Mouse (Mus musculus) T-helper 17 cell (primary cell): ENCODE measurements around the gene Serping1.

Source experiments
- in situ Hi-C, 2 experiments: fragments of 300-600 bp; cut with MboI, MseI; formaldehyde crosslinking; loops; 1 replicate in 1 of 2; 2 replicates in 1 of 2; pipeline ENCODE4 v1.15.1; 2025; ENCODE audit warnings: high pct_unique_total_duplicates in 2 of 2

Gene Serping1

GRCm38 (mm10) chr2:84783315-84783714, 8.1 kb upstream of the Serping1 start:
- in situ Hi-C loops = no loop called here

- in situ Hi-C loops = loop anchor here in 1 of 2 experiments (10.0 kb wide), 1 partner anchor 1334 kb away; no protein-coding TSS in a partner anchor
These were observed 4.0 kb upstream of the Serping1 start for GRCm38 (mm10) chr2:84779210-84779609.

- in situ Hi-C loops = loop anchor here in 1 of 2 experiments (10.0 kb wide), 1 partner anchor 1333 kb away; no protein-coding TSS in a partner anchor
These were observed 2.5 kb upstream of the Serping1 start for GRCm38 (mm10) chr2:84777706-84778105.

GRCm38 (mm10) chr2:84775665-84776064, 421 bp upstream of the Serping1 start:
- in situ Hi-C loops = loop anchor here in 1 of 2 experiments (10.0 kb wide), 1 partner anchor 1331 kb away; no protein-coding TSS in a partner anchor

GRCm38 (mm10) chr2:84774751-84775150, 493 bp downstream of the Serping1 start:
- in situ Hi-C loops = loop anchor here in 1 of 2 experiments (10.0 kb wide), 1 partner anchor 1330 kb away; no protein-coding TSS in a partner anchor

GRCm38 (mm10) chr2:84773195-84773594, 2.0 kb downstream of the Serping1 start:
- in situ Hi-C loops = loop anchor here in 1 of 2 experiments (10.0 kb wide), 1 partner anchor 1328 kb away; no protein-coding TSS in a partner anchor

- in situ Hi-C loops = loop anchor here in 1 of 2 experiments (10.0 kb wide), 1 partner anchor 1328 kb away; no protein-coding TSS in a partner anchor
These were observed 2.8 kb downstream of the Serping1 start for GRCm38 (mm10) chr2:84772454-84772853.

DNA sequence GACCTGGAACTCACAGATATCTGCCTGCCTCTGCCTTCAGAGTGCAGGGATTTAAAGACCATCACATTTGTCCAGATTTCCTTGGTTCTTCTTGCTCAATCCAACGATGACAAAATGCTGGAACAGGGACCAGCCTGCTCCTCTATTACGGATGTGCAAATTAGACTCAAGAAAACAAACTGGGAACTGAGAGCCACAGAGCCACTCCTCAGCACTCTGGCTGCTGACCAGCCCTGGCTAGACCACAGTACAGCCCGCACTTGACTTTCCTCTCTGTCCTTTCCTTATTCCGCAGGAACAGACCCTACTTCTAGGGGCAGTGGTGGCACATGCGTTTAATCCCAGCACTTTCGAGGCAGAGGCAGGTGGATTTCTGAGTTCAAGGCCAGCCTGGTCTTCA, 4.7 kb downstream of the Serping1 start:
- in situ Hi-C loops = loop anchor here in 1 of 2 experiments (10.0 kb wide), 1 partner anchor 1326 kb away; no protein-coding TSS in a partner anchor

GRCm38 (mm10) chr2:84762818-84763217, 12.4 kb downstream of the Serping1 start:
- in situ Hi-C loops = no loop called here

- in situ Hi-C loops = no loop called here
These were observed 12.9 kb downstream of the Serping1 start for GRCm38 (mm10) chr2:84762295-84762694.

DNA sequence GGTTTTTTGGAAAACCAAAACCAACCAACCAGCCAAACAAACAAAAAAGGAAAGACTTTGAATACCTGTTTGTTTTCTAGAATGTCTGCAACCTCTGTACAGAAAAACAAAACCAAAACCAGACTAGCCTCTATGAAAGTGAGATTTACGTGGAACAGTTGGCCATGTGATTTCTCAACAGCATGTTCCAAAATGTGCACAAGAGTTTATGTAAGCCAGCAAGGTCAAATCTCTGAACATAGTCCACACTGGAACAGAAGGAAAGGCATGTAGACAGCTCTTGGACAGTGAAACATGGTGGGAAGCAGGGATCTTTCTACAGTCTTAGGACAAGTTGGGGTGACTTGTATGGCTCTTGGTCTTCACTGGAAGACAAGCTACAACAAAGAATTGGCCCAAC, 13.4 kb downstream of the Serping1 start:
- in situ Hi-C loops = no loop called here

GRCm38 (mm10) chr2:84761309-84761708, 13.9 kb downstream of the Serping1 start:
- in situ Hi-C loops = no loop called here

DNA sequence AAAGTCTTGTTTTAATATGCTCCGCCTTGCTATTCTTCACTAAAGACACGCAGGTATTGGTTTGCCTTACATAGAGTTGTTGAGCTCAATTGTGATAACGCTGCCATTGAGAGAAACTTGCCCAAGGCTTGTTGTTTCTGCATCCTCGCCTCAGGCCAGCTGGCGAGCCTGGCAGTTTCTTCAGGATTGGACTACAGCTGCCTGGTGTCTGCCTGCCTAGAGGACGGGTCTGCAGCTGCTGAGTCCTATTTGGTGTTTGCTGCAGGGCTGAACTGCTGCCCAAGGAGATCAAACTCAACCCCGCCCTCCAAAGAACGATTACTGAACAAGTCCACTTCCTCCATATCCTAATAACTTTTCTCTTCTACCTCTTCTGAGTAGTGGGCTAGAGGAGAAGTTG, 14.5 kb downstream of the Serping1 start:
- in situ Hi-C loops = no loop called here

DNA sequence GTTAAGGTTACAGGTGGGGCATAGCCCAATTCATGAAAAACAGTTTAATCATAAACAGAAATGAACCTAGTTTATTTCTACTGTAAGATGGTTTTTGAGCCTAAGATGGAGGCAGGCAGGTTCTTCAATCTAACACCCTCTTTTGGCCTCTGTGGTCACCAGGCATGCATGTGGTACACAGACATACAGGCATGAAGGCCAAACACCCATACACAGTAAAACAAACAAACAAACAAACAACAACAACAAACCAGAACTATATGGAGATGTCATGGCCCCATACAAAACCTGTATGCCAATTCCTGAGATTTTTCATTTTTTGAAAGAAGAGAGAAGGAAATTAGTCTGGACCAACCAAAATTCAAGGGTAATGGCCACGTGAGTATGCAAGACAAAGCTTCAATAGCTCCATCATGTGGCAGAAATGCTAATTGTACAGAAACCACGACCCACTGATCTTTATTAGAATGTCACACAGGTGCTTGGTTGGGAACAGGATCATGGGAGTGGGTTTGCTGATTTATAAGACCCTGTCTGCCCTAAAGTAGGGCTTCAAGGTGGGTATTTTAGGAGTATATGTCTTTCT, 16.6 kb downstream of the Serping1 start:
- in situ Hi-C loops = no loop called here

DNA sequence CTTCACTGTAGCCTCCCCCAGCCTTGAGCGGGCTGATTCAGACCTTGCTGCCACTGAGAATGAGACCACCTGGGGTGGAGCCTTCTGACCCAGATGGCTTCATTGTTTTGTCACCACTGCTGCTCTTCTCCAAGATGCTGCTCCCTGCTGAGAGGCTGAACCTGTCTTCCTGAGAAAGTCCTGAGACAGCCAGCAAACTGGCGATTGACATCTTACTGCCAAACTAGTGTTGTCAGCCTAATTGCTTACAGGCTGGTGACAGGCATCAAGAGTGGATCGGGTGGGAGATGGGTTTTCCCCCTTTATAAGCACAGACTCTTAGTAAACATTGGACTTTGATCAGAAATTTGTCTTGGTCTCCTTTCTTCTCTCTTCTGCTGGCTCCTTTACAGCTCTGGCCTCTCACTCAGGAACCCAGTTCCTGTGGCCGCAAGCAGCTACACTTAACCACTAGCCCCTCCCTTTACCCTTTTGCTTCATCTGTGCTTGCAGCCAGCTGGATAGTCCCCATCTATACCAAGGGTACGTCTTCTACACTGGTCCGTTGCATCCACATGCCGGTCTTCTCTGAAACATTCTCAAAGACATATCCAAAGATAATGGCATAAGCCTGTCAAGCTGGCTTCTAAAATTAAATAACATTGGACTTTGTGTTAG, 18.1 kb downstream of the Serping1 start:
- in situ Hi-C loops = no loop called here

DNA sequence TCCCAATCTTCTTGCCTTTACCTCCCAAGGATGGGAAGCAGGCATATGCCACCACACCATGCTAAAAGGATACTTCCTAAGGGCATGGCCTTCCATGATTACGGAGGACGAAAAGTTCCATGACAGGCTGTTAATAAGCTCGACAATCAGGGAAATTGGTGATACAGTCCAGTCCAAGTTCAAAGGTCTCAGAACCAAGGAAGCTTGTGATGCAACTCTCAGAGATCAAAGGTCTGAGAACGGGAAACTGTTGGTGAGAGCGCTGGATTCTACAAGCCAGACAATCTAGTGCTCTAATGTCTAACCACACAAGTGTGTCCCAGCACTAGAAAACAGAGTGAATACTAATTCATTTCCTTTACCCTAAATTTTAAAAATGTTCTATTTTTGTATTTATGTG, 19.0 kb downstream of the Serping1 start:
- in situ Hi-C loops = no loop called here

DNA sequence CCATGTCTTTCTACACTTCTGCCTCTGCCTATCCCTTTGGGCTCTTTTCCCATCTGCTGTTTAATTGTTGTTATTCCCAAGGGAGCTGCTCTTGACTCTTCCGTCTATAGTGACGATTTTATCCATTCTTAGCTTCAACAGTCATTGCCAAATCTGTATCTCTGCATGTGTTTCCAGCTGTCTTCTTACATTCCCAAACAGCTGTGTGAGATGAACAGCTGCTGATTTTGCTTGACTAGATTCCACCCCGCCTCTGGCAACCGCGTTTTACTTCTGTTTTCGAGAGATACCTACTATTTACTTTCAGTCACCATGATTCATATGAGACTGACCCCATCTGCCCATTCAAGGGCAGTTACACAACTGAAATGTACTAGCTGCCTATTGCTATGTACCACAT, 25.1 kb downstream of the Serping1 start:
- in situ Hi-C loops = no loop called here

GRCm38 (mm10) chr2:84744126-84744525, 31.1 kb downstream of the Serping1 start:
- in situ Hi-C loops = loop anchor here in 1 of 2 experiments (5.0 kb wide), 1 partner anchor 58 kb away; no protein-coding TSS in a partner anchor

DNA sequence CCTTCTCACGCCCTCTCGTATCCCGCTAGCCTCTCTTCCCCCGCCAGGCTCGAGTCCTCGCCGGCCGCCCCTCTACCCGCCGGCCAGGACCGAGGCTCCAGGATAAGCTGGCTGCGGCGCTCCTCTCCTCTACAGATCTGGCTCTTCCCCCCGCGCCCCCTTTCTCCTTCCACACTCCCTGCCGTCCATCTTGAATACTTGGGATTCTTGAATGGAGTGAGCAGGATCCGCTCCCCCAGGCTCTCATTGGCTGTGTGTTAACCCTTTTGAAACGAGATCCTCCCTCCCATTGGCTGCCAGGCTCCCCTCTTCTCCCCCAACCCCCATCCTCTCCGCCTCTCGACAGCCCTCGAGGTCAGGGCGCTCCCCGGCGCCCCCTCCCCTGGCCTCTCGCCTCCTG, 31.7 kb downstream of the Serping1 start, which contains the start of gene Gm19426:
Gene Gm19426, minus strand, starts transcription at position 95 of the 400 bp plus-strand sequence.
- in situ Hi-C loops = loop anchor here in 1 of 2 experiments (5.0 kb wide), 1 partner anchor 59 kb away; no protein-coding TSS in a partner anchor

DNA sequence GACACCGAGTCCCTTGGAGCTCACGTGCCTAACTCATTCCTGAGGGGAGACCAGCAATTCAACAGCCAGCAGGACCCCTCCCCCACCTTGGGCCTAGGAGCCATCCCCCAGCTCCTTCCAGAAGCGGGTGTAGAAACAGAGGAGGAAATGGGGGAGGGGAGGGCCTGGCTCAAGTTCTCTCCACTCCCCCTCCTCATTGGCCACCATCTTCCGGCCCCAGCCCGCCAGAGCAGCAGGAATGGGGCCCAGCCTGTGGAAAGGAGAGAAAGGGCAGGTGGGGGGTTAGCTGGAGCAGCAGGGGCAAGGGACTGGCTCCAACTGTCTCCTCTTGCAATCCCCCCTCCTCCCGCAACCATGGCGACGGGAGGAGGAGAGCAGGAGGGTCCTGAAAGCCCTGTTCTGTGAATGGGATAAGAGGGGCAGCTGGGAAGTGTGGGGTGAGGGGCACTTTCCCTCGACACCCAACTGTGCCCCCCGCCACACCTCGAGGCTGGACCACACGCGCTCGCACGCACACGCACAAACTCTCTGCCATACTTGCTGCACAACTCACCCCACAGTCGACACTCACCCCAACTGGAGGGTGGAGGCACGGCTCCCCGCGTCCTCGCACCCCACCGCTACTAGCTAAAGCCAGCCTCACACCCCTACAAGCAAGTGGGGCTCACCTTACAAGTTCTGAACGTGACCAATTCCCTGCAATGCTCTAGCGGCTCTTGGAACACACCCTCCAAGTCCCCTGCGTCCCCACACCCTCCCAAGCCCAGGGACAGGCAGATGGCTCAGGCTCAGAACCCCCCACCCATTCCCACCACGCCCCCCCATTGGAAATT, 32.6 kb downstream of the Serping1 start:
- in situ Hi-C loops = loop anchor here in 1 of 2 experiments (5.0 kb wide), 1 partner anchor 60 kb away; no protein-coding TSS in a partner anchor

GRCm38 (mm10) chr2:84741841-84742450, 33.3 kb downstream of the Serping1 start:
- in situ Hi-C loops = loop anchor here in 1 of 2 experiments (5.0 kb wide), 1 partner anchor 60 kb away; no protein-coding TSS in a partner anchor
